Mouse (Mus musculus): ENCODE results near the gene Adad2.
A peak's percentile ranks its signal among the peaks of the same experiment; 100 is the strongest.

GRCm38 (mm10) chr8:119604398-119604803 is 8.1 kb upstream of the Adad2 start:
- no peak for TF ChIP-seq BHLHE40 (IDR thresholded peaks at IDR 0.05; ENCODE audit: borderline replicate concordance, low read depth, low read length)
- TF ChIP-seq KAT2A (conservative IDR thresholded peaks at IDR 0.05; ENCODE audit: low read depth, low read length), result no peak
- no peak for TF ChIP-seq RAD21 (IDR thresholded peaks at IDR 0.05; ENCODE audit: low read depth, low read length)
- no peak for TF ChIP-seq POLR2A (IDR thresholded peaks at IDR 0.05; ENCODE audit: control insufficient read depth in 1 of 2, insufficient read depth in 1 of 2, low read depth in 1 of 2, low read length in 2 of 2, poor library complexity in 1 of 2)
- TF ChIP-seq EP300 (IDR thresholded peaks at IDR 0.05; ENCODE audit: low read depth in 1 of 2, low read length in 2 of 2), result peak in 1 of 2 experiments; percentile 43; a peak in 1 of 4 replicates
- TF ChIP-seq USF1 (IDR thresholded peaks at IDR 0.05; ENCODE audit: low read depth, low read length), result no peak
- TF ChIP-seq GATA1 (IDR thresholded peaks at IDR 0.05; ENCODE audit: low read depth, low read length), result peak; percentile 60
- TF ChIP-seq NRF1 (IDR thresholded peaks at IDR 0.05; ENCODE audit: insufficient read depth, low read depth, low read length, poor library complexity, severe bottlenecking), result peak; percentile 64
- TF ChIP-seq CTCF (IDR thresholded peaks at IDR 0.05 in 2 of 3, conservative IDR thresholded peaks at IDR 0.05 in 1 of 3; ENCODE audit: control insufficient read depth in 1 of 3, insufficient read depth in 1 of 3, low read depth in 2 of 3, low read length in 3 of 3, poor library complexity in 1 of 3, severe bottlenecking in 1 of 3), result no peak

Data from MEL (cell line).